Mouse (Mus musculus): ENCODE data around the gene Cfap97d2.
A peak's percentile ranks its signal among the peaks of the same experiment; 100 is the strongest.

Gene Cfap97d2

DNA sequence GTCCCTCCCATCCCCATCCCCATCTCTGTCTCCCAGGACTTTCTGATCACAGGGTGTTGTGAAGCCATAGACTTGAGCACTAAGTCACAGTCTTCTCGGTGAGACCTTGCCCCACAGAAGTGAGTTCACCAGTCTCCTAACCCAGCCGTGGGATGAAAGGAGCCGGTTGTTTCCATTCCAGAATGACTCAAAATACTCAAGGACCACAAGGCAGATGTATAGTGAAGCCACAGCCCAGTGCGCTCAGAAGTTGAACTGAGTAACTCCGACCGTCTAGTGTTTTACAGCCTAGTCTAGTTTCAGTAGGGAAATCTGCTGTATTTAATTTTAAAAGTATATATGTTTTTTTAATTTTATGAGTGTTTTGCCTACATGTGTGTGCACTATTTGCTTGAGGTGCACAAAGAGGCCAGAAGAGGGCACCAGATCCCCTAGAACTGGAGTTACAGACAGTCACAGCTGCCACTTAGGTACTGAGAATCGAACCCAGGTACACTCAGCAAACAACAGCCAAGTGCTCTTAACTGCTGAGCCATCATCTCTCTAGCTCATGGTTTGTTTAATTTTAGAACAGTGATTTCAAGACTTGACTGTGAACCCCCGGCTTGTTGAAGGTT lies 18.5 kb upstream of the Cfap97d2 start:
- no peak for DNase-seq (ENCODE audit: low spot score)

- DNase-seq (ENCODE audit: low spot score), result no peak
Observed at GRCm38 (mm10) chr8:13687941-13688340, 17.7 kb upstream of the Cfap97d2 start.

DNA sequence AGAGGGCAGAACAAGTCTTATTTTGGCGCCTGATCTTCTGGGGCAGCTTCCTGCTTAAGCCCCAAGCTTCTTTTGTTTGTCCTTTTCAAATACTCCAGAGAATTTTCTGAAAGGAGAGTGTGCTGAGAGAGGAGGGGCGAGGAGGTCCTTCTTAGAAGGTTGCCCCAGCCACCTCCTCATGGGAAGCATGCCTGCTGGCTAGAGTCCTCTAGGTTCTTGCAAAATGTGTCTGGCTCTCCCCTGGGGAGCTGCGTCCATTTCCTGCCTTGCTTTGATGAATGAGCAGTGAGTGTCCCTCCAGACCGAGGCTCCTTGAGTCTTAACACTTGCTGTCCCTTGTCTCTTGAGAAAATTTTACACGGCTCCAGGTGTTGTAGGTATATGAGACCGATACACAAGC lies 17.2 kb upstream of the Cfap97d2 start:
- DNase-seq (ENCODE audit: low spot score), result no peak

- DNase-seq (ENCODE audit: low spot score), result no peak
Observed at GRCm38 (mm10) chr8:13689331-13689730, 16.4 kb upstream of the Cfap97d2 start.

GRCm38 (mm10) chr8:13692302-13693066 lies 13.2 kb upstream of the Cfap97d2 start:
- no peak for DNase-seq (ENCODE audit: low spot score)

DNA sequence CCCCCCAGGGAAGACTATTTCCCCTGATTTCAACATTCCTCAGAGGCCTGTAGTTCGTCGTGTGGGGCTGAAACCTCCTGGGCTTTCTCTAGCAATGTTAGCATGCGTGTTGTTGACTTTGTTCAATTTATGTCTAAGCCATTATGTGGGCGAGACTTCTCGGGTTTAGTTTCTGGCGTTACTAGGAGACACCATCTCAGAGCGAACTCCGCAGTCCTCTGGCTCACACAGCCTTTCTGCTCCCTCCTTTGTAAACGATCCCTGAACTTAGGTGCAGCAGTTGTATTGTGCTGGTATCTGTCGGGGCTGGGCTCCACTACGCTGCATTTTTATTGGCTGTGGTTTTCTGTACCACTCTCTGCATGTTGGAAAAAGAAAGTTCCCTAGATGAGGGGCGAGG lies 11.0 kb upstream of the Cfap97d2 start:
- DNase-seq (ENCODE audit: low spot score), result no peak

DNA sequence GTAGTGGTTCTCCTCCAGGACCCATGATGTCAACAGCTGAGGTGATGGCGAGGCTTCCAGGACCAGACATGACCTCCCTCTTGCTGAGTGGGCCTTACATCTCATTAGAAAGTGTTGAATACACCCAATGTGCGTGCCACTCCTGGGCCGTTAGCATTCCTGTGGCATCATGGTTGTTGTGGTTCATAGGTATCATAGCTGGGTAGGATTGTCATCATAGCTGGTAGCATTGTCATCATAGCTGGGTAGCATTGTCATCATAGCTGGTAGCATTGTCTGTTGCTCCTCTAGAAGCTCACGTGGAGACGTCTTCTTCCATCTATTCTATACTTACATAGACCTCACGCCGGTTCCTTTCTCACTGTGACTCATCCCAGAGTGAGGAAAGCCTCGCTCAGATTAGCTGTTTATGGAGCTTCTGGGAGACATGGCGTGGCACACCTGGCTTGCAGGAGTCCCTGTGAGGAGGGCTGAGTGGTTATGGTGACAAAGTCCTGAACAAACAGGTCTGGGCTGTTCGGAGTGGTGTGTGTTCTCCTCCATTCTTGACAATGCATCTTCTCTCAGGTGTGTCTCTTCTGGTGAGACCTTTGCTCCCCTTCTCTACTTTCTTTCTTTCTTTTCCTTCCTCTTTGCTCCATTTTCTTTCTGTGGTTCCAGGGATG lies 10.4 kb upstream of the Cfap97d2 start:
- DNase-seq (ENCODE audit: low spot score), result no peak

- DNase-seq (ENCODE audit: low spot score), result no peak
Observed at GRCm38 (mm10) chr8:13696157-13696556, 9.5 kb upstream of the Cfap97d2 start.

DNA sequence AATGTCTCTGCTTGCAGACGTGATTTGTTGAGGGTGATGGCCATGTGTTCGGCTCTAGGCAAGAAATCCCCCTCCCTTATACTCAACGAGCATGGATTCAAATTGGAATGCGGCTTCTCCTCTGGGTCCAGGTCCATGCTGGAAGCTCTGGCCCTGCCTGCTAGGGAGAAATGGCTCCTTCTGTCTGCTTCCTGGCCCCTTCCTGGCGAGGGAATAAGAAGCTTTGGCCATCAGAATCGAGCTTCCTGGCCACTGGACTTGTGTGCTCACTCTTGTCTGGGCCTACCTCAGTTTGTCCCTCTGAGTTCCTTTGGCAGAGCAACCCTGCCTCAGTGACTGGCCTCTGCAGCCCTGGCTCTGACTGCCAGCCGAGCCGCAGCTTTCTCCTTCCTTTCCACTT lies 8.5 kb upstream of the Cfap97d2 start:
- DNase-seq (ENCODE audit: low spot score), result no peak

DNA sequence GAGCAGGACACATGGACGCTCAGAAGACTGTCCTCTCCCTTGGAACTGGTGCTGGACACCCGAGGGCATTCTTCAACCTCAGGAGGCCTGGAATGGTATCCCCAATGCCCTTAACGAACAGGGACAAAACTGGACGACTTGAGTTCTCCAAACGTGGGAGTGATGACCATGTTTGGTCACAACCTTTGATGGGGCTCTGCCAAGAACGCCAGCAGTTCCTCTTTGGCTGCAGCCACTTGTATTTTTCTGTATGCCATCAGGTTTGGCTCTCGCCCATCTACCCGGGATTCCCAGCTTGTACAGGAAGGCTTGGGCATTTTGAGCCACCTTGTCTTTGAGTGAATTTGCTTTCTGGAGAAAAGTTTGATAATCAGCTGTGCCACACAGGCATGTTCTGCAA lies 8.0 kb upstream of the Cfap97d2 start:
- no peak for DNase-seq (ENCODE audit: low spot score)

- no peak for DNase-seq (ENCODE audit: low spot score)
Observed at GRCm38 (mm10) chr8:13698281-13698680, 7.4 kb upstream of the Cfap97d2 start.

GRCm38 (mm10) chr8:13699323-13699949 lies 6.3 kb upstream of the Cfap97d2 start:
- no peak for DNase-seq (ENCODE audit: low spot score)

DNA sequence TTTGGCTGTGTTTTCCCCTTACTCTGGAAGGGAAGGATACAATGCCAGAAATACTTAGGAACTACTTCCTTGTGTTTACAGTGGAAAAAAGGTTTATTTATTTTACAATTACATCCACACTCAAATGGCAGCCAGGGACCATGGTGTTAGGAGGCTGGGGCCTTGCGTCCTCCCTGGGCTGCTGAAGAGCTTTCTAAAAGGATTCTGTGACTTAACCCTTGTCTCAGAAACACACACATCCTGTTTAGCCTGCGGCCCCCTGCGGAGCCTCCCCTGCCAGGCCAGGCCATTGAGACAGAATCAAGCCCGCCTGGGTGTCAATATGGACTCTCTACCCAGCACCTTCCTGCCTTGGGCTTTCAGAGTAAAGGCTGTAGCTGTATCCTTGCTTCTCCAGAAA lies 2.9 kb upstream of the Cfap97d2 start:
- no peak for DNase-seq (ENCODE audit: low spot score)

GRCm38 (mm10) chr8:13703756-13704155 lies 1.9 kb upstream of the Cfap97d2 start:
- DNase-seq (ENCODE audit: low spot score), result no peak

- DNase-seq (ENCODE audit: low spot score), result no peak
Observed at GRCm38 (mm10) chr8:13704301-13704700, 1.4 kb upstream of the Cfap97d2 start.

DNA sequence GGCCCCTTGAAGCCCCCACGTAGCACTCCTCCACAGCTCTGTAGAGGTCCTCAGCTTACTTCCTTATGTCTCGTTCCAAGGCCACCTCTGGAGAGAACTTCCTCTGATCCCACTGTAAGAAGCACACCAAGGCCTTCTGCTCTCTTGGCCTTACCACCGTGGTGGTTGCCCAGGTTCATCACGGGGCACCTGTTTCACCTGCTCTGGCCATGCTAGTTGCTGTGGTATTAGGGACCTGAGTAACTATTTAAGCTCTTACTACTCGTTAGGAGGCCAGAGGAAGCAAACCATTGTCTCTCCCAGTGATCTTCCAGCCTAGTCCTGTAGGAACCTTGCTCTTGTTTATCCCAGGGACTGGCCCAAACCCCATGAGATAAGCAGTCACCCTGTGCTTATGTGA lies 1.2 kb downstream of the Cfap97d2 start:
- DNase-seq (ENCODE audit: low spot score), result no peak

DNA sequence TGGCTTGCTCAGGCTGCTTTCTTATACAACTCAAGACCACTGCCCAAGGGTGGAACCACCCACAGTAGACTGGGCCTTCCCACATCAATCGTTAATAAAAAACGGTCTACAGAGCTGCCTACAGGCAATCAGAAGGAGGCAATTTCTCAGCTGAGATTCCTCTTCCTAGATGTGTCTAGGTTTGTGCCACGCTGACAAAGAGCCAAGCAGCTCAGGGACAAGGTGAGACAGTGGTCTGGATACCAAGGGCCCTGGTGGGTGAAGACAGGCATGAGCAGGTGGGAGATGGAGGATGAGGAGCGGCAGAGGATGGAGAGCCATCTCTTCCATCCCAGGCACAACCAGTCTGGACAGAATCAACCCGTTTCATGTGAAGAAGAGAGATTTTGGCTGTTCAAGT lies 2.8 kb downstream of the Cfap97d2 start:
- DNase-seq (ENCODE audit: low spot score), result no peak

DNA sequence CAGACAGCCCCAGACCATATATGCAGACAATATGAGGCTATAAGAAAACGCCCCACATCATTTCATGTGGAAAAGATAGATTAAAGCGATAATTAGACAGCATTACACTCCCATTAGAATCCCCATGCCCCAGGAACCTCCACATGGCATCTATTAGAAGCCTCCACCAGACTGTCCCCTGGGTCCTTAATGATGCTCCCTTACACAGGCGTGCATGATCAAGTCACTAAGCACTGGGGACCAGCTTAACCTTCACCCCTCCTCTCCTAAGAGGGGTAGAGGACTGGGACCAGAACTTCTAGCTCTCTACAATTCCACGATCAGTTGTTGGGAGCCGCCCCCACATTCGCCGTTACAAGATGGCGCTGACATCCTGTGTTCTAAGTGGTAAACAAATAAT lies 13.3 kb downstream of the Cfap97d2 start:
- DNase-seq (ENCODE audit: low spot score), result no peak

GRCm38 (mm10) chr8:13725722-13726121 lies 20.0 kb downstream of the Cfap97d2 start:
- peak; percentile 73 for DNase-seq (ENCODE audit: low spot score)

DNA sequence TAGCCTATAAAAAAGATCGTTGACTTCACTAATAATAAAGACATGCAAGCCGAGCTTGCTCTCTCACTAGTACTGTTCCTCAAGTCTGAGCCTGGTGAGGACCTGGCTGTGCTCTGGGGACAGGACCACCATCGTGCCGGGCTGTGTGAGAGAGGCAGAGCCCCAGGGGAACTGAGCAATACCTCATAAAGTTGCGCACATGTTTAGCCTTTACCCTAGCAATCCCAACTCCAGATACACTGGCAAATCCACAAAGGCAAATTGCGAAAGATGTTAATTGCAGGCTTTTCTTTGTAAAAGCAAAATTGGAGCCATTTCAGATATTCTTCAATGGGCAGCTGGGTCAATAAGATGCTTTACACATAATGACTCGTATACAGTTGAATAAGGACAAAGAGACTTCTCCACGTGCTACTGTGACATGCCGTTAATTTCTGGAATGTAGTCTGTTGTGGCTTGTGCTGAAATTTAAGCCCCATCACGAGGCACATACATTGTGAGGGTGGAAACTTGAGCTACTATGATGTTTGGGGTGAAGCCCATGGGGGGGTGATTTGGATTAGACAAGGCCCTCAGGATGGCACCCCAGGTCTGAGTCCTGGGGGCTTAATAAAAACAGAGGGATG lies 21.9 kb downstream of the Cfap97d2 start:
- DNase-seq (ENCODE audit: low spot score), result no peak

- peak; percentile 17 for DNase-seq (ENCODE audit: low spot score)
Observed at GRCm38 (mm10) chr8:13740323-13740770, 34.7 kb downstream of the Cfap97d2 start.

Measured in embryo, embryonic 10.5 days (tissue).